Mouse (Mus musculus) testis, adult 2 months (tissue): ENCODE measurements around the gene Nsd2. TPM values are rescaled to one million over a fixed set of nuclear protein-coding genes. Genes with fewer than 3 reads are reported as not detected.

Experiments
- H3K27ac ChIP-seq: fragments of 200-500 bp; 2 replicates; pipeline ENCODE4 v1.5.1; 2012; ENCODE audit warnings: low read depth, low read length; ENCODE audit not compliant: control insufficient read depth, insufficient read depth
- H3K27me3 ChIP-seq: fragments of 200-500 bp; 2 replicates; pipeline ENCODE4 v1.6.1; 2012; ENCODE audit warnings: mild to moderate bottlenecking, low read length, moderate library complexity; ENCODE audit not compliant: control insufficient read depth, insufficient read depth
- H3K36me3 ChIP-seq: fragments of 200-500 bp; 2 replicates; pipeline ENCODE4 v1.6.1; 2012; ENCODE audit warnings: mild to moderate bottlenecking, low read length; ENCODE audit not compliant: control insufficient read depth, insufficient read depth
- H3K4me1 ChIP-seq: fragments of 200-500 bp; 2 replicates; pipeline ENCODE4 v1.6.1; 2012; ENCODE audit warnings: low read length; ENCODE audit not compliant: control insufficient read depth, insufficient read depth
- H3K4me3 ChIP-seq: fragments of 200-500 bp; 2 replicates; pipeline ENCODE4 v1.5.1; 2012; ENCODE audit warnings: low read depth, mild to moderate bottlenecking, low read length, moderate library complexity, mixed read lengths; ENCODE audit not compliant: control insufficient read depth
- CTCF ChIP-seq: fragments of 200-500 bp; IDR thresholded peaks from 2 replicates; pipeline ENCODE4 v1.5.1; 2012; ENCODE audit warnings: low read depth, mild to moderate bottlenecking, inconsistent platforms, low read length, moderate library complexity; ENCODE audit not compliant: control insufficient read depth, insufficient read depth, insufficient replicate concordance
- POLR2A ChIP-seq: fragments of 200-500 bp; IDR thresholded peaks from 2 replicates; pipeline ENCODE4 v1.6.1; 2012; ENCODE audit warnings: low read depth, mild to moderate bottlenecking, inconsistent platforms, low read length, moderate library complexity; ENCODE audit not compliant: control insufficient read depth
- polyA plus RNA-seq: library from polyadenylated mRNA; depleted of rRNA; stranded (reverse); fragments of >200 nt; gene quantifications from 2 replicates; pipeline ENCODE4 v1.2.3, GENCODE M21; 2012

Gene Nsd2
- polyA plus RNA-seq, 1 experiment: 54.5 TPM

GRCm38 (mm10) chr5:33803337-33803736 is 17.2 kb upstream of the Nsd2 start:
- Histone ChIP-seq H3K27me3 (no peaks in the 10 kb centered on the region), H3K4me3 (no peak overlapping the region), H3K4me1 (no peaks in the 10 kb centered on the region), H3K27ac (no peak overlapping the region), H3K36me3 (no peaks in the 10 kb centered on the region)
- TF ChIP-seq CTCF (no peak), POLR2A (no peak)

GRCm38 (mm10) chr5:33811519-33811918 is 9.0 kb upstream of the Nsd2 start:
- Histone ChIP-seq H3K27me3 (no peaks in the 10 kb centered on the region), H3K27ac (no peak overlapping the region), H3K4me3 (no peak overlapping the region), H3K4me1 (no peaks in the 10 kb centered on the region), H3K36me3 (no peaks in the 10 kb centered on the region)
- TF ChIP-seq POLR2A: no peak
- TF ChIP-seq CTCF: no peak

- TF ChIP-seq POLR2A: no peak
- TF ChIP-seq CTCF: no peak
- Histone ChIP-seq H3K36me3 (no peaks in the 10 kb centered on the region), H3K4me1 (peaks cover 13% of the 10 kb centered on the region)
Observed at GRCm38 (mm10) chr5:33816008-33816725, 4.4 kb upstream of the Nsd2 start.

GRCm38 (mm10) chr5:33818104-33818503 is 2.4 kb upstream of the Nsd2 start:
- Histone ChIP-seq H3K27ac (no peak overlapping the region), H3K4me1 (peaks cover 13% of the 10 kb centered on the region), H3K36me3 (no peaks in the 10 kb centered on the region), H3K27me3 (no peaks in the 10 kb centered on the region), H3K4me3 (no peak overlapping the region)
- TF ChIP-seq CTCF: no peak
- no peak for TF ChIP-seq POLR2A

More at GRCm38 (mm10) chr5:33816008-33816725, 4.4 kb upstream of the Nsd2 start:
- H3K27me3 ChIP-seq: no peaks in the 10 kb centered on the region
- H3K27ac ChIP-seq: no peak overlapping the region
- no peak overlapping the region for H3K4me3 ChIP-seq

- TF ChIP-seq CTCF (no peak), POLR2A (no peak)
- peak overlapping the region; percentile 48; the same call in 1 of the 2 replicates for H3K27ac ChIP-seq
- no peaks in the 10 kb centered on the region for H3K36me3 ChIP-seq
- H3K27me3 ChIP-seq: no peaks in the 10 kb centered on the region
- H3K4me3 ChIP-seq: peak overlapping the region; percentile 73
- H3K4me1 ChIP-seq: peaks cover 13% of the 10 kb centered on the region
Observed at GRCm38 (mm10) chr5:33819141-33819875, 1.2 kb upstream of the Nsd2 start.

- peak overlapping the region; percentile 97 for H3K4me3 ChIP-seq
- TF ChIP-seq POLR2A (peak; percentile 4; the same call in 1 of the 2 replicates), CTCF (no peak)
- H3K4me1 ChIP-seq: peaks cover 13% of the 10 kb centered on the region
- no peaks in the 10 kb centered on the region for H3K27me3 ChIP-seq
- peak overlapping the region; percentile 96 for H3K27ac ChIP-seq
- no peaks in the 10 kb centered on the region for H3K36me3 ChIP-seq
Observed at GRCm38 (mm10) chr5:33820733-33821621, 452 bp downstream of the Nsd2 start.

GRCm38 (mm10) chr5:33821901-33822427 is 1.4 kb downstream of the Nsd2 start:
- H3K36me3 ChIP-seq: no peaks in the 10 kb centered on the region
- H3K27me3 ChIP-seq: no peaks in the 10 kb centered on the region
- H3K27ac ChIP-seq: peak overlapping the region; percentile 25; the same call in 1 of the 2 replicates
- H3K4me3 ChIP-seq: peak overlapping the region; percentile 39; the same call in 1 of the 2 replicates
- peaks cover 13% of the 10 kb centered on the region for H3K4me1 ChIP-seq
- TF ChIP-seq CTCF: no peak
- no peak for TF ChIP-seq POLR2A
